ENCODE assay signal across 7 mouse cellular contexts in genomic region chr4:62822568-62822967, GRCm38 (mm10).
DNase-seq lines count a peak whose midpoint lies in the region; ATAC-seq lines count a peak whose summit lies in the region.

No protein-coding gene starts in this region.

- H3K27ac ChIP-seq in neural tube, embryonic 15.5 days (replicated peaks) = no peak overlapping the region
- H3K27ac ChIP-seq in limb, embryonic 11.5 days (replicated peaks; ENCODE audit: low read depth, low read length) = no peak overlapping the region

- DNase-seq in neural tube, embryonic 10.5 days (ENCODE audit: extremely low spot score, low spot score) = peak; percentile 57
- peak; percentile 67 to 77 for DNase-seq in adrenal gland, adult 18-20 months (ENCODE audit: low spot score in 2 of 2)
- DNase-seq in embryo, embryonic 11 days = peak; percentile 74
- peak; percentile 27 to 53 for DNase-seq in kidney, adult 8-10 months
- peak; percentile 80 for DNase-seq in limb, embryonic 11.5 days (ENCODE audit: low spot score)
- peak; percentile 15 for DNase-seq in right cerebral cortex, postnatal 25 days

- no peaks in the 10 kb centered on the region for H3K27me3 ChIP-seq in neural tube, embryonic 15.5 days (replicated peaks)
- no peaks in the 10 kb centered on the region for H3K27me3 ChIP-seq in limb, embryonic 11.5 days (ENCODE audit: control insufficient read depth, insufficient read depth, low read length)

- H3K36me3 ChIP-seq in neural tube, embryonic 15.5 days = no peaks in the 10 kb centered on the region
- no peaks in the 10 kb centered on the region for H3K36me3 ChIP-seq in limb, embryonic 11.5 days (ENCODE audit: control insufficient read depth, insufficient read depth, low read length)

- no peak overlapping the region for H3K4me2 ChIP-seq in neural tube, embryonic 15.5 days
- no peak overlapping the region for H3K4me2 ChIP-seq in limb, embryonic 11.5 days (ENCODE audit: low read depth, severe bottlenecking)

- H3K9me3 ChIP-seq in neural tube, embryonic 15.5 days (replicated peaks) = no peaks in the 10 kb centered on the region
- no peaks in the 10 kb centered on the region for H3K9me3 ChIP-seq in limb, embryonic 11.5 days (ENCODE audit: control insufficient read depth, low read length)

- H3K4me1 ChIP-seq in neural tube, embryonic 15.5 days = peaks cover 23% of the 10 kb centered on the region
- H3K4me1 ChIP-seq in limb, embryonic 11.5 days (ENCODE audit: control insufficient read depth, insufficient read depth, low read length) = no peaks in the 10 kb centered on the region

- 37% methylated on average over 7 of the region's 7 CpGs for WGBS in neural tube, embryonic 15.5 days
- 52% methylated on average over 7 of the region's 7 CpGs for WGBS in limb, embryonic 11.5 days

- ATAC-seq in neural tube, embryonic 15.5 days (ENCODE audit: low FRiP score) = no peak
- ATAC-seq in limb, embryonic 11.5 days (ENCODE audit: insufficient number of reproducible peaks, low FRiP score, low TSS enrichment, low read depth) = no peak

- H3K9ac ChIP-seq in neural tube, embryonic 15.5 days (replicated peaks) = no peak overlapping the region
- H3K9ac ChIP-seq in limb, embryonic 11.5 days (ENCODE audit: low read length) = no peak overlapping the region

- no peak overlapping the region for H3K4me3 ChIP-seq in neural tube, embryonic 15.5 days (replicated peaks)
- H3K4me3 ChIP-seq in limb, embryonic 11.5 days (ENCODE audit: low read depth, low read length) = no peak overlapping the region

Comparison
In these comparisons a context has a peak if more than half of its experiments do, and no peak if none do; other contexts are left out.
1. DNase-seq: peak in every context shown above with its lines; median percentile 80 in limb, embryonic 11.5 days; 74 in embryo, embryonic 11 days; 72 in adrenal gland, adult 18-20 months; 57 in neural tube, embryonic 10.5 days; 40 in kidney, adult 8-10 months; 15 in right cerebral cortex, postnatal 25 days.